Mouse (Mus musculus) liver, postnatal 0 days (tissue): ENCODE results near the gene Cdc14a. TPM values are rescaled to one million over a fixed set of nuclear protein-coding genes. Genes with fewer than 3 reads are reported as not detected.
A peak's percentile ranks its signal among the peaks of the same experiment; 100 is the strongest.

Source experiments
- ATAC-seq: fragments of 200-750 bp; cut with Nextera tagmentation; 2 replicates; pipeline ENCODE4 v1.8.0; 2017; ENCODE audit warnings: mild to moderate bottlenecking, moderate library complexity
- DNase-seq: peaks from one replicate; pipeline ENCODE4 v3.0.0-alpha.2; 2016
- H3K27ac ChIP-seq: fragments of 300-500 bp; sonication (generic); 2 replicates; pipeline ENCODE4 v1.5.1; 2014; ENCODE audit warnings: antibody characterized with exemption, moderate library complexity, mild to moderate bottlenecking, low read depth
- H3K27me3 ChIP-seq: fragments of 300-500 bp; sonication (generic); 2 replicates; pipeline ENCODE4 v1.6.1; 2014; ENCODE audit warnings: low read length, control low read depth, mixed read lengths; ENCODE audit not compliant: insufficient read depth
- H3K36me3 ChIP-seq: fragments of 300-500 bp; sonication (generic); replicated peaks from 2 replicates; pipeline ENCODE4 v1.6.1; 2014; ENCODE audit warnings: mild to moderate bottlenecking, control low read depth, low read length, moderate library complexity, mixed read lengths; ENCODE audit not compliant: insufficient read depth
- H3K4me1 ChIP-seq: fragments of 300-500 bp; sonication (generic); 2 replicates; pipeline ENCODE4 v1.6.1; 2014; ENCODE audit warnings: antibody characterized with exemption, mild to moderate bottlenecking, control low read depth; ENCODE audit not compliant: insufficient read depth
- H3K4me2 ChIP-seq: fragments of 300-500 bp; sonication (generic); 2 replicates; pipeline ENCODE4 v1.6.1; 2014; ENCODE audit warnings: low read depth, mild to moderate bottlenecking, low read length, moderate library complexity, mixed read lengths
- H3K4me3 ChIP-seq: fragments of 300-500 bp; sonication (generic); 2 replicates; pipeline ENCODE4 v1.5.1; 2014; ENCODE audit warnings: low read depth, low read length
- H3K9ac ChIP-seq: fragments of 300-500 bp; sonication (generic); replicated peaks from 2 replicates; pipeline ENCODE4 v1.6.1; 2014; ENCODE audit warnings: mild to moderate bottlenecking, moderate library complexity
- H3K9me3 ChIP-seq: fragments of 300-500 bp; sonication (generic); 2 replicates; pipeline ENCODE4 v1.6.1; 2016; ENCODE audit warnings: mild to moderate bottlenecking, control low read depth, low read length, mixed read lengths
- CTCF ChIP-seq: sonication (generic); IDR thresholded peaks from 2 replicates; pipeline ENCODE4 v1.5.1; 2016; ENCODE audit warnings: antibody characterized with exemption, low read depth
- EP300 ChIP-seq: IDR thresholded peaks from 2 replicates; pipeline ENCODE4 v1.6.1; 2016; ENCODE audit warnings: antibody characterized with exemption, low read depth, mild to moderate bottlenecking
- WGBS: fragments of 180-500 bp; shearing (Covaris S2); extraction: QIAGEN DNeasy Blood & Tissue Kit; methylation state at CpG from one replicate; pipeline ENCODE4 v1.1.7; 2014; ENCODE audit not compliant: insufficient replicate concordance; 5-methylcytosine and 5-hydroxymethylcytosine counted together
- polyA plus RNA-seq: library from polyadenylated mRNA; unstranded; fragments of >200 nt; fragmentation: Nextera tagmentation; extraction: Ambion mirVana; gene quantifications from 2 replicates; pipeline ENCODE4 v1.2.1, GENCODE M21; 2015

Gene Cdc14a
- polyA plus RNA-seq, 1 experiment from 2014 or later = 1.5 TPM

GRCm38 (mm10) chr3:116408856-116409255 lies 15.0 kb downstream of the Cdc14a start:
- H3K4me2 ChIP-seq = no peak overlapping the region
- H3K9me3 ChIP-seq = no peaks in the 10 kb centered on the region
- ATAC-seq = peak; percentile 48; the same call in 1 of the 2 replicates
- no peak overlapping the region for H3K4me3 ChIP-seq
- H3K27ac ChIP-seq = no peak overlapping the region
- WGBS = 72% methylated on average over 10 of the region's 10 CpGs
- H3K9ac ChIP-seq = no peak overlapping the region
- TF ChIP-seq CTCF (no peak), EP300 (no peak)
- no peak for DNase-seq
- no peaks in the 10 kb centered on the region; the same call in 1 of the 2 replicates for H3K4me1 ChIP-seq
- H3K27me3 ChIP-seq = no peaks in the 10 kb centered on the region
- 0 out of 2 replicates have a peak, but pooled peaks cover 5% of the 10 kb centered on the region for H3K36me3 ChIP-seq

GRCm38 (mm10) chr3:116405516-116405915 lies 18.3 kb downstream of the Cdc14a start:
- Histone ChIP-seq H3K4me3 (no peak overlapping the region), H3K27ac (no peak overlapping the region), H3K9ac (no peak overlapping the region), H3K36me3 (0 out of 2 replicates have a peak, but pooled peaks cover 5% of the 10 kb centered on the region), H3K4me2 (no peak overlapping the region), H3K27me3 (no peaks in the 10 kb centered on the region), H3K4me1 (peaks cover 3% of the 10 kb centered on the region; the same call in 1 of the 2 replicates), H3K9me3 (no peaks in the 10 kb centered on the region)
- ATAC-seq (no peak), DNase-seq (no peak)
- TF ChIP-seq CTCF (no peak), EP300 (no peak)
- 84% methylated on average over 7 of the region's 9 CpGs for WGBS

- TF ChIP-seq CTCF (no peak), EP300 (no peak)
- Histone ChIP-seq H3K9ac (no peak overlapping the region), H3K4me1 (0 out of 2 replicates have a peak, but pooled peaks cover 3% of the 10 kb centered on the region), H3K4me3 (no peak overlapping the region), H3K27me3 (no peaks in the 10 kb centered on the region), H3K27ac (no peak overlapping the region), H3K4me2 (no peak overlapping the region), H3K36me3 (0 out of 2 replicates have a peak, but pooled peaks cover 2% of the 10 kb centered on the region), H3K9me3 (no peaks in the 10 kb centered on the region)
- DNase-seq (no peak), ATAC-seq (no peak)
- WGBS = 76% methylated on average over 11 of the region's 11 CpGs
Observed at GRCm38 (mm10) chr3:116401436-116401835, 22.4 kb downstream of the Cdc14a start.

- H3K9me3 ChIP-seq = no peaks in the 10 kb centered on the region
- no peak for TF ChIP-seq EP300
- TF ChIP-seq CTCF = no peak
- H3K4me3 ChIP-seq = no peak overlapping the region
- 0 out of 2 replicates have a peak, but pooled peaks cover 2% of the 10 kb centered on the region for H3K36me3 ChIP-seq
- H3K27me3 ChIP-seq = no peaks in the 10 kb centered on the region
- H3K4me1 ChIP-seq = 0 out of 2 replicates have a peak, but pooled peaks cover 3% of the 10 kb centered on the region
- DNase-seq = no peak
- H3K27ac ChIP-seq = no peak overlapping the region
- no peak overlapping the region for H3K9ac ChIP-seq
- no peak for ATAC-seq
- H3K4me2 ChIP-seq = no peak overlapping the region
- 88% methylated on average over 22 of the region's 22 CpGs for WGBS
Observed at GRCm38 (mm10) chr3:116399349-116400090, 24.3 kb downstream of the Cdc14a start.

GRCm38 (mm10) chr3:116398543-116398942 lies 25.3 kb downstream of the Cdc14a start:
- Histone ChIP-seq H3K36me3 (0 out of 2 replicates have a peak, but pooled peaks cover 2% of the 10 kb centered on the region), H3K27ac (no peak overlapping the region), H3K27me3 (no peaks in the 10 kb centered on the region), H3K4me2 (peak overlapping the region; percentile 39; the same call in 1 of the 2 replicates), H3K4me3 (no peak overlapping the region), H3K9me3 (no peaks in the 10 kb centered on the region), H3K4me1 (0 out of 2 replicates have a peak, but pooled peaks cover 3% of the 10 kb centered on the region), H3K9ac (no peak overlapping the region)
- TF ChIP-seq CTCF (no peak), EP300 (no peak)
- DNase-seq (no peak), ATAC-seq (no peak)
- WGBS = 47% methylated on average over 10 of the region's 10 CpGs

- Histone ChIP-seq H3K27ac (no peak overlapping the region), H3K36me3 (0 out of 2 replicates have a peak, but pooled peaks cover 2% of the 10 kb centered on the region), H3K4me3 (no peak overlapping the region), H3K9ac (no peak overlapping the region), H3K4me1 (0 out of 2 replicates have a peak, but pooled peaks cover 3% of the 10 kb centered on the region), H3K27me3 (no peaks in the 10 kb centered on the region), H3K9me3 (no peaks in the 10 kb centered on the region), H3K4me2 (no peak overlapping the region)
- 74% methylated on average over 7 of the region's 7 CpGs for WGBS
- DNase-seq (no peak), ATAC-seq (no peak)
- no peak for TF ChIP-seq CTCF
Observed at GRCm38 (mm10) chr3:116397976-116398375, 25.9 kb downstream of the Cdc14a start.
